Mouse (Mus musculus) limb, embryonic 14.5 days (tissue): ENCODE measurements around the gene Gm20388. TPM values are rescaled to one million over a fixed set of nuclear protein-coding genes. Genes with fewer than 3 reads are reported as not detected.
"Not testable (repeated sequence)": the region's sequence is repeated elsewhere in the genome, so short reads cannot be mapped to it uniquely, and the experiment has no call there.

ENCODE experiments used
- ATAC-seq: fragments of 200-750 bp; cut with Nextera tagmentation; 2 replicates; pipeline ENCODE4 v1.8.0; 2017; ENCODE audit warnings: low read depth, moderate number of reproducible peaks, moderate TSS enrichment; ENCODE audit not compliant: low FRiP score
- DNase-seq: peaks from one replicate; pipeline ENCODE4 v3.0.0-alpha.2; 2015; ENCODE audit warnings: low spot score
- H3K27ac ChIP-seq: fragments of 300-500 bp; sonication (generic); replicated peaks from 2 replicates; pipeline ENCODE4 v1.5.1; 2014; ENCODE audit warnings: low read depth, mild to moderate bottlenecking, low read length, moderate library complexity, mixed read lengths
- H3K27me3 ChIP-seq: fragments of 300-500 bp; sonication (generic); 2 replicates; pipeline ENCODE4 v1.6.1; 2014; ENCODE audit warnings: low read length, mixed read lengths; ENCODE audit not compliant: control insufficient read depth, insufficient read depth
- H3K36me3 ChIP-seq: fragments of 300-500 bp; sonication (generic); 2 replicates; pipeline ENCODE4 v1.6.1; 2014; ENCODE audit warnings: mild to moderate bottlenecking, low read length, moderate library complexity, mixed read lengths; ENCODE audit not compliant: control insufficient read depth, insufficient read depth
- H3K4me1 ChIP-seq: fragments of 300-500 bp; sonication (generic); 2 replicates; pipeline ENCODE4 v1.6.1; 2014; ENCODE audit warnings: antibody characterized with exemption, low read length, mixed read lengths; ENCODE audit not compliant: control insufficient read depth, insufficient read depth
- H3K4me2 ChIP-seq: fragments of 300-500 bp; sonication (generic); replicated peaks from 2 replicates; pipeline ENCODE4 v1.6.1; 2014; ENCODE audit warnings: low read depth, mild to moderate bottlenecking, low read length, moderate library complexity; ENCODE audit not compliant: severe bottlenecking
- H3K4me3 ChIP-seq: fragments of 300-500 bp; sonication (generic); replicated peaks from 2 replicates; pipeline ENCODE4 v1.5.1; 2014; ENCODE audit warnings: low read length
- H3K9ac ChIP-seq: fragments of 300-500 bp; sonication (generic); 2 replicates; pipeline ENCODE4 v1.6.1; 2014; ENCODE audit warnings: mild to moderate bottlenecking, low read depth, low read length, moderate library complexity; ENCODE audit not compliant: severe bottlenecking
- H3K9me3 ChIP-seq: fragments of 300-500 bp; sonication (generic); 2 replicates; pipeline ENCODE4 v1.6.1; 2016; ENCODE audit warnings: low read length; ENCODE audit not compliant: control insufficient read depth
- POLR2A ChIP-seq: fragments of 200-500 bp; IDR thresholded peaks from 2 replicates; pipeline ENCODE4 v1.8.0; 2012; ENCODE audit warnings: inconsistent platforms, mild to moderate bottlenecking, moderate library complexity, borderline replicate concordance; ENCODE audit not compliant: insufficient read depth, insufficient read length; ENCODE audit errors: extremely low read depth
- WGBS: fragments of 180-500 bp; shearing (Covaris S2); extraction: QIAGEN DNeasy Blood & Tissue Kit; methylation state at CpG from one replicate; pipeline ENCODE4 v1.1.7; 2014; 5-methylcytosine and 5-hydroxymethylcytosine counted together
- polyA plus RNA-seq, 2 experiments: library from polyadenylated mRNA; depleted of rRNA in 1 of 2; stranded (reverse) in 1 of 2; unstranded in 1 of 2; fragments of >200 nt; fragmentation: Nextera tagmentation in 1 of 2; extraction: Ambion mirVana in 1 of 2; gene quantifications; 2 replicates each; pipeline versions ENCODE4 v1.2.1 to v1.2.3; 2012 to 2014

Gm20388 gene
- polyA plus RNA-seq, 2 experiments: 1.9 to 49.9 TPM

- peak overlapping the region; percentile 79; the same call in 1 of the 2 replicates for H3K4me3 ChIP-seq
- H3K9ac ChIP-seq: peak overlapping the region; percentile 93; the same call in 1 of the 2 replicates
- no peak for ATAC-seq
- no peak for DNase-seq
- H3K36me3 ChIP-seq: peaks cover 46% of the 10 kb centered on the region
- H3K27me3 ChIP-seq: no peaks in the 10 kb centered on the region
- H3K4me1 ChIP-seq: peaks cover 12% of the 10 kb centered on the region; the same call in 1 of the 2 replicates
- H3K27ac ChIP-seq: no peak overlapping the region
- no peaks in the 10 kb centered on the region for H3K9me3 ChIP-seq
- H3K4me2 ChIP-seq: peak overlapping the region; percentile 75; the same call in 1 of the 2 replicates
- TF ChIP-seq POLR2A: no peak
- 69% methylated on average over 4 of the region's 4 CpGs for WGBS
These were observed 3190.6 kb downstream of the Gm20388 start for GRCm38 (mm10) chr8:123101244-123101643.

GRCm38 (mm10) chr8:123101735-123102685 lies 3191.4 kb downstream of the Gm20388 start, which contains the start of gene Rpl13:
Gene Rpl13, plus strand, starts transcription at chr8:123102350.
- TF ChIP-seq POLR2A: peak; percentile 95
- DNase-seq (peak; percentile 98), ATAC-seq (peak; percentile 94)
- H3K4me2 ChIP-seq: peak within 1 kb of the TSS; percentile 93
- H3K36me3 ChIP-seq: peaks cover 46% of the 10 kb centered on the region
- no peaks in the 10 kb centered on the region for H3K27me3 ChIP-seq
- WGBS: 2% methylated on average over 43 of the region's 56 CpGs
- peak within 1 kb of the TSS; percentile 93 for H3K9ac ChIP-seq
- peak within 1 kb of the TSS; percentile 92 for H3K27ac ChIP-seq
- H3K4me1 ChIP-seq: peaks cover 12% of the 10 kb centered on the region; the same call in 1 of the 2 replicates
- H3K9me3 ChIP-seq: no peaks in the 10 kb centered on the region
- H3K4me3 ChIP-seq: peak within 1 kb of the TSS; percentile 79

- not testable (repeated sequence) for H3K9me3 ChIP-seq, H3K27me3 ChIP-seq, ATAC-seq, DNase-seq
- H3K27ac ChIP-seq: peak overlapping the region; percentile 92
- peak overlapping the region; percentile 79 for H3K4me3 ChIP-seq
- H3K9ac ChIP-seq: peak overlapping the region; percentile 93
- peaks cover 38% of the 10 kb centered on the region for H3K36me3 ChIP-seq
- peak overlapping the region; percentile 93 for H3K4me2 ChIP-seq
- under 1% methylated on average over 14 of the region's 26 CpGs for WGBS
- peaks cover 12% of the 10 kb centered on the region; the same call in 1 of the 2 replicates for H3K4me1 ChIP-seq
These were observed 3192.2 kb downstream of the Gm20388 start for GRCm38 (mm10) chr8:123102855-123103254.

- Histone ChIP-seq H3K9me3 (no peaks in the 10 kb centered on the region), H3K4me2 (peak overlapping the region; percentile 93), H3K36me3 (peaks cover 34% of the 10 kb centered on the region), H3K4me1 (peaks cover 12% of the 10 kb centered on the region; the same call in 1 of the 2 replicates), H3K27me3 (no peaks in the 10 kb centered on the region), H3K27ac (peak overlapping the region; percentile 92), H3K9ac (peak overlapping the region; percentile 93), H3K4me3 (peak overlapping the region; percentile 79)
- no peak for ATAC-seq
- 22% methylated on average over 14 of the region's 15 CpGs for WGBS
- TF ChIP-seq POLR2A: no peak
- no peak for DNase-seq
These were observed 3192.6 kb downstream of the Gm20388 start for GRCm38 (mm10) chr8:123103285-123103684.

GRCm38 (mm10) chr8:123104046-123104767 lies 3193.6 kb downstream of the Gm20388 start:
- no peaks in the 10 kb centered on the region for H3K9me3 ChIP-seq
- peak overlapping the region; percentile 93 for H3K4me2 ChIP-seq
- H3K4me3 ChIP-seq: peak overlapping the region; percentile 79; the same call in 1 of the 2 replicates
- no peak for TF ChIP-seq POLR2A
- peak; percentile 42 for DNase-seq
- H3K36me3 ChIP-seq: peaks cover 31% of the 10 kb centered on the region
- no peaks in the 10 kb centered on the region for H3K27me3 ChIP-seq
- peak overlapping the region; percentile 93; the same call in 1 of the 2 replicates for H3K9ac ChIP-seq
- no peak for ATAC-seq
- 82% methylated on average over 6 of the region's 6 CpGs for WGBS
- peaks cover 12% of the 10 kb centered on the region; the same call in 1 of the 2 replicates for H3K4me1 ChIP-seq
- 0 out of 2 replicates have a peak overlapping the region, but pooled peaks have one; percentile 20 for H3K27ac ChIP-seq
